27 mouse cellular contexts compared by ENCODE assay signal in genomic region chr4:86270085-86270484, GRCm38 (mm10).
DNase-seq lines count a peak whose midpoint lies in the region; ATAC-seq and TF ChIP-seq lines count a peak whose summit lies in the region.
"Had no signal": no experiment of that assay in that cellular context is flagged by ENCODE, and none has a peak within 500 bp of the region (broad histone marks: within the 10 kb centered on the region; RNA-seq: fewer than 3 reads in every experiment).

No protein-coding gene starts in this region.

- no peak for TF ChIP-seq POLR2A in brain, embryonic 14.5 days (IDR thresholded peaks at IDR 0.05; ENCODE audit: borderline replicate concordance, extremely low read depth, insufficient read depth, insufficient read length, poor library complexity, severe bottlenecking)

- no peaks in the 10 kb centered on the region for H3K9me3 ChIP-seq in hindbrain, postnatal 0 days (ENCODE audit: low read length)
- no peaks in the 10 kb centered on the region for H3K9me3 ChIP-seq in hindbrain, embryonic 10.5 days
- H3K9me3 ChIP-seq in midbrain, embryonic 15.5 days: no peaks in the 10 kb centered on the region
- no peaks in the 10 kb centered on the region for H3K9me3 ChIP-seq in kidney, embryonic 14.5 days (ENCODE audit: control insufficient read depth, low read length)
- H3K9me3 ChIP-seq: embryonic facial prominence, embryonic 10.5 days; embryonic facial prominence, embryonic 15.5 days; forebrain, embryonic 15.5 days; heart, embryonic 12.5 days; kidney, embryonic 15.5 days; limb, embryonic 13.5 days; lung, embryonic 15.5 days; neural tube, embryonic 13.5 days; stomach, embryonic 15.5 days had no signal

- H3K36me3 ChIP-seq in hindbrain, postnatal 0 days (ENCODE audit: insufficient read depth, low read length): no peaks in the 10 kb centered on the region
- H3K36me3 ChIP-seq in hindbrain, embryonic 10.5 days: no peaks in the 10 kb centered on the region
- H3K36me3 ChIP-seq in midbrain, embryonic 15.5 days (replicated peaks): no peaks in the 10 kb centered on the region
- no peaks in the 10 kb centered on the region for H3K36me3 ChIP-seq in kidney, embryonic 14.5 days (ENCODE audit: control insufficient read depth, insufficient read depth, low read length)
- H3K36me3 ChIP-seq: embryonic facial prominence, embryonic 10.5 days; embryonic facial prominence, embryonic 15.5 days; forebrain, embryonic 15.5 days; heart, embryonic 12.5 days; kidney, embryonic 15.5 days; limb, embryonic 13.5 days; lung, embryonic 15.5 days; neural tube, embryonic 13.5 days; stomach, embryonic 15.5 days had no signal

- no peaks in the 10 kb centered on the region for H3K27me3 ChIP-seq in hindbrain, postnatal 0 days (ENCODE audit: insufficient read depth, low read length)
- no peaks in the 10 kb centered on the region for H3K27me3 ChIP-seq in hindbrain, embryonic 10.5 days (ENCODE audit: insufficient read depth, poor library complexity, severe bottlenecking)
- H3K27me3 ChIP-seq in midbrain, embryonic 15.5 days (replicated peaks): no peaks in the 10 kb centered on the region
- no peaks in the 10 kb centered on the region for H3K27me3 ChIP-seq in kidney, embryonic 14.5 days (ENCODE audit: control insufficient read depth, insufficient read depth, low read length)
- H3K27me3 ChIP-seq: embryonic facial prominence, embryonic 15.5 days; forebrain, embryonic 15.5 days; heart, embryonic 12.5 days; kidney, embryonic 15.5 days; limb, embryonic 13.5 days; lung, embryonic 15.5 days; neural tube, embryonic 13.5 days; stomach, embryonic 15.5 days had no signal

- no peak overlapping the region for H3K9ac ChIP-seq in hindbrain, postnatal 0 days (replicated peaks; ENCODE audit: low read length)
- H3K9ac ChIP-seq in midbrain, embryonic 15.5 days: no peak overlapping the region
- no peak overlapping the region for H3K9ac ChIP-seq in kidney, embryonic 14.5 days (ENCODE audit: low read depth, low read length)
- H3K9ac ChIP-seq: embryonic facial prominence, embryonic 15.5 days; forebrain, embryonic 15.5 days; heart, embryonic 12.5 days; kidney, embryonic 15.5 days; limb, embryonic 13.5 days; lung, embryonic 15.5 days; neural tube, embryonic 13.5 days; stomach, embryonic 15.5 days had no signal

- WGBS in hindbrain, postnatal 0 days: 37% methylated on average over 2 of the region's 2 CpGs
- WGBS in hindbrain, embryonic 10.5 days: 76% methylated on average over 2 of the region's 2 CpGs
- WGBS in midbrain, embryonic 15.5 days: 43% methylated on average over 2 of the region's 2 CpGs
- 77% methylated on average over 2 of the region's 2 CpGs for WGBS in kidney, embryonic 14.5 days

- no peak overlapping the region for H3K27ac ChIP-seq in hindbrain, postnatal 0 days
- no peak overlapping the region for H3K27ac ChIP-seq in hindbrain, embryonic 10.5 days
- H3K27ac ChIP-seq in midbrain, embryonic 15.5 days: no peak overlapping the region
- no peak overlapping the region for H3K27ac ChIP-seq in kidney, embryonic 14.5 days (ENCODE audit: low read depth, low read length)
- H3K27ac ChIP-seq: embryonic facial prominence, embryonic 10.5 days; embryonic facial prominence, embryonic 15.5 days; forebrain, embryonic 15.5 days; heart, adult 2 months; kidney, embryonic 15.5 days; limb, embryonic 13.5 days; lung, embryonic 15.5 days; neural tube, embryonic 13.5 days; stomach, embryonic 15.5 days had no signal

- peak; percentile 43; the same call in 1 of the 2 replicates for ATAC-seq in hindbrain, postnatal 0 days
- ATAC-seq in midbrain, embryonic 15.5 days (replicated peaks): peak; percentile 76
- ATAC-seq in kidney, embryonic 14.5 days (ENCODE audit: low FRiP score, low TSS enrichment): no peak
- ATAC-seq: forebrain, embryonic 15.5 days; intestine, postnatal 0 days had no signal

- no peak overlapping the region for H3K4me3 ChIP-seq in hindbrain, postnatal 0 days (ENCODE audit: low read length)
- no peak overlapping the region for H3K4me3 ChIP-seq in hindbrain, embryonic 10.5 days
- H3K4me3 ChIP-seq in midbrain, embryonic 15.5 days: no peak overlapping the region
- no peak overlapping the region for H3K4me3 ChIP-seq in kidney, embryonic 14.5 days (ENCODE audit: low read length)
- H3K4me3 ChIP-seq: embryonic facial prominence, embryonic 10.5 days; embryonic facial prominence, embryonic 15.5 days; forebrain, embryonic 15.5 days; heart, adult 2 months; heart, embryonic 12.5 days; kidney, embryonic 15.5 days; limb, embryonic 13.5 days; lung, embryonic 15.5 days; neural tube, embryonic 13.5 days; stomach, embryonic 15.5 days had no signal

- no peak for DNase-seq in hindbrain, postnatal 0 days (ENCODE audit: low spot score)
- no peak for DNase-seq in hindbrain, embryonic 10.5 days (ENCODE audit: low spot score)
- peak; percentile 50 for DNase-seq in brain, adult 2 months (ENCODE audit: low read depth, low spot score)
- peak; percentile 43 for DNase-seq in brain, embryonic 14.5 days (ENCODE audit: low read depth)
- DNase-seq in urinary bladder, adult 2 months (ENCODE audit: low spot score): no peak
- DNase-seq: adrenal gland, postnatal 36 days; B cell, adult 2 months; cerebellum, adult 8-10 months; cerebellum, postnatal 25 days; heart, adult 2 months; heart, postnatal 4 days; kidney, postnatal 25 days; retina, postnatal 1 day; right cerebral cortex, postnatal 14 days had no signal

- no peak overlapping the region for H3K4me2 ChIP-seq in hindbrain, postnatal 0 days (ENCODE audit: low read depth, low read length)
- H3K4me2 ChIP-seq in midbrain, embryonic 15.5 days: no peak overlapping the region
- H3K4me2 ChIP-seq in kidney, embryonic 14.5 days (replicated peaks; ENCODE audit: low read depth, low read length): no peak overlapping the region
- H3K4me2 ChIP-seq: embryonic facial prominence, embryonic 15.5 days; forebrain, embryonic 15.5 days; heart, embryonic 12.5 days; kidney, embryonic 15.5 days; limb, embryonic 13.5 days; liver, embryonic 11.5 days; lung, embryonic 15.5 days; neural tube, embryonic 13.5 days; stomach, embryonic 15.5 days had no signal

- no peak for TF ChIP-seq CTCF in hindbrain, postnatal 0 days (IDR thresholded peaks at IDR 0.05; ENCODE audit: low read depth)
- no peak for TF ChIP-seq CTCF in brain, embryonic 14.5 days (IDR thresholded peaks at IDR 0.05; ENCODE audit: borderline replicate concordance, extremely low read depth, insufficient read depth, insufficient read length)

- H3K4me1 ChIP-seq in hindbrain, postnatal 0 days (ENCODE audit: insufficient read depth, low read length): no peaks in the 10 kb centered on the region
- H3K4me1 ChIP-seq in hindbrain, embryonic 10.5 days (replicated peaks): peaks cover 6% of the 10 kb centered on the region; the same call in 1 of the 2 replicates
- H3K4me1 ChIP-seq in midbrain, embryonic 15.5 days: no peaks in the 10 kb centered on the region
- H3K4me1 ChIP-seq in kidney, embryonic 14.5 days (ENCODE audit: control insufficient read depth, insufficient read depth, low read length): no peaks in the 10 kb centered on the region
- H3K4me1 ChIP-seq: forebrain, embryonic 15.5 days; stomach, embryonic 15.5 days had no signal

Comparison
In these comparisons a context has a peak if more than half of its experiments do, and no peak if none do; other contexts are left out.
1. DNase-seq: peak in brain, adult 2 months (single experiment) and brain, embryonic 14.5 days (single experiment); none in hindbrain, postnatal 0 days (single experiment), hindbrain, embryonic 10.5 days (single experiment) and urinary bladder, adult 2 months (single experiment).